Mouse (Mus musculus): ENCODE measurements around the gene Acox3.

GRCm38 (mm10) chr5:35562616-35563015 lies 20.2 kb upstream of the Acox3 start:
- TF ChIP-seq ZC3H11A (IDR thresholded peaks at IDR 0.05; ENCODE audit: borderline replicate concordance, low read depth, low read length), result no peak
- TF ChIP-seq CHD2 (IDR thresholded peaks at IDR 0.05; ENCODE audit: low read depth, low read length), result no peak
- no peak for TF ChIP-seq MAFK (IDR thresholded peaks at IDR 0.05; ENCODE audit: insufficient read depth, low read depth, low read length)

Data from ES-E14 (cell line).